Mouse (Mus musculus): ENCODE measurements around the gene Rab6b. TPM values are rescaled to one million over a fixed set of nuclear protein-coding genes. Genes with fewer than 3 reads are reported as not detected.
A peak's percentile ranks its signal among the peaks of the same experiment; 100 is the strongest.

Gene Rab6b
- polyA plus RNA-seq, 1 experiment from 2014 or later = 5.6 TPM

- 31% methylated on average over 18 of the region's 18 CpGs for WGBS
- Histone ChIP-seq H3K4me1 (peaks cover 19% of the 10 kb centered on the region), H3K9me3 (no peaks in the 10 kb centered on the region), H3K9ac (peak overlapping the region; percentile 26; the same call in 1 of the 2 replicates), H3K36me3 (no peaks in the 10 kb centered on the region), H3K4me3 (replicated peaks) (peak overlapping the region; percentile 43), H3K4me2 (peak overlapping the region; percentile 66), H3K27ac (0 out of 2 replicates have a peak overlapping the region, but pooled peaks have one; percentile 26), H3K27me3 (replicated peaks) (peaks cover 40% of the 10 kb centered on the region)
- ATAC-seq (ENCODE audit: insufficient read depth, low FRiP score, low read depth) = no peak
These were observed 2.5 kb upstream of the Rab6b start for GRCm38 (mm10) chr9:103108943-103109670.

GRCm38 (mm10) chr9:103109911-103110310, 1.7 kb upstream of the Rab6b start:
- no peaks in the 10 kb centered on the region for H3K36me3 ChIP-seq
- no peak for ATAC-seq (ENCODE audit: insufficient read depth, low FRiP score, low read depth)
- no peaks in the 10 kb centered on the region for H3K9me3 ChIP-seq
- no peak overlapping the region for H3K9ac ChIP-seq
- peaks cover 47% of the 10 kb centered on the region for H3K27me3 ChIP-seq (replicated peaks)
- H3K4me2 ChIP-seq = no peak overlapping the region
- H3K27ac ChIP-seq = no peak overlapping the region
- WGBS = 64% methylated on average over 2 of the region's 2 CpGs
- no peak overlapping the region for H3K4me3 ChIP-seq (replicated peaks)
- peaks cover 19% of the 10 kb centered on the region for H3K4me1 ChIP-seq

GRCm38 (mm10) chr9:103110727-103111501, 673 bp upstream of the Rab6b start:
- no peaks in the 10 kb centered on the region for H3K9me3 ChIP-seq
- peaks cover 50% of the 10 kb centered on the region for H3K27me3 ChIP-seq (replicated peaks)
- H3K36me3 ChIP-seq = no peaks in the 10 kb centered on the region
- no peak for ATAC-seq (ENCODE audit: insufficient read depth, low FRiP score, low read depth)
- H3K4me3 ChIP-seq (replicated peaks) = peak overlapping the region; percentile 64
- H3K4me1 ChIP-seq = peaks cover 19% of the 10 kb centered on the region
- 17% methylated on average over 18 of the region's 18 CpGs for WGBS
- no peak overlapping the region for H3K27ac ChIP-seq
- peak overlapping the region; percentile 97 for H3K4me2 ChIP-seq
- 0 out of 2 replicates have a peak overlapping the region, but pooled peaks have one; percentile 19 for H3K9ac ChIP-seq

GRCm38 (mm10) chr9:103112471-103113271, 1.1 kb downstream of the Rab6b start:
- Histone ChIP-seq H3K27ac (no peak overlapping the region), H3K4me3 (replicated peaks) (peak overlapping the region; percentile 64), H3K9me3 (no peaks in the 10 kb centered on the region), H3K4me1 (peaks cover 19% of the 10 kb centered on the region), H3K9ac (peak overlapping the region; percentile 19; the same call in 1 of the 2 replicates), H3K27me3 (replicated peaks) (peaks cover 50% of the 10 kb centered on the region), H3K4me2 (peak overlapping the region; percentile 97), H3K36me3 (no peaks in the 10 kb centered on the region)
- 1% methylated on average over 35 of the region's 35 CpGs for WGBS
- ATAC-seq (ENCODE audit: insufficient read depth, low FRiP score, low read depth) = peak; percentile 70

- Histone ChIP-seq H3K27ac (no peak overlapping the region), H3K36me3 (no peaks in the 10 kb centered on the region), H3K4me3 (replicated peaks) (peak overlapping the region; percentile 64; the same call in 1 of the 2 replicates), H3K27me3 (replicated peaks) (peaks cover 50% of the 10 kb centered on the region), H3K4me2 (peak overlapping the region; percentile 97; the same call in 1 of the 2 replicates), H3K9ac (no peak overlapping the region), H3K4me1 (peaks cover 19% of the 10 kb centered on the region), H3K9me3 (no peaks in the 10 kb centered on the region)
- 48% methylated on average over 10 of the region's 11 CpGs for WGBS
- no peak for ATAC-seq (ENCODE audit: insufficient read depth, low FRiP score, low read depth)
These were observed 1.8 kb downstream of the Rab6b start for GRCm38 (mm10) chr9:103113351-103113750.

GRCm38 (mm10) chr9:103114326-103114725, 2.7 kb downstream of the Rab6b start:
- H3K4me3 ChIP-seq (replicated peaks) = no peak overlapping the region
- peaks cover 19% of the 10 kb centered on the region for H3K4me1 ChIP-seq
- H3K27ac ChIP-seq = no peak overlapping the region
- H3K9me3 ChIP-seq = no peaks in the 10 kb centered on the region
- no peak for ATAC-seq (ENCODE audit: insufficient read depth, low FRiP score, low read depth)
- no peak overlapping the region for H3K9ac ChIP-seq
- H3K36me3 ChIP-seq = no peaks in the 10 kb centered on the region
- no peak overlapping the region for H3K4me2 ChIP-seq
- peaks cover 50% of the 10 kb centered on the region for H3K27me3 ChIP-seq (replicated peaks)
- 61% methylated on average over 8 of the region's 8 CpGs for WGBS

GRCm38 (mm10) chr9:103114901-103115300, 3.3 kb downstream of the Rab6b start:
- no peak overlapping the region for H3K27ac ChIP-seq
- H3K9ac ChIP-seq = no peak overlapping the region
- no peaks in the 10 kb centered on the region for H3K9me3 ChIP-seq
- H3K4me3 ChIP-seq (replicated peaks) = no peak overlapping the region
- H3K36me3 ChIP-seq = no peaks in the 10 kb centered on the region
- peaks cover 19% of the 10 kb centered on the region for H3K4me1 ChIP-seq
- peaks cover 48% of the 10 kb centered on the region for H3K27me3 ChIP-seq (replicated peaks)
- whole genome bisulfite sequencing = 86% methylated on average over 13 of the region's 13 CpGs
- no peak overlapping the region for H3K4me2 ChIP-seq
- no peak for ATAC-seq (ENCODE audit: insufficient read depth, low FRiP score, low read depth)

- Histone ChIP-seq H3K36me3 (no peaks in the 10 kb centered on the region), H3K27ac (no peak overlapping the region)
- ATAC-seq (ENCODE audit: insufficient read depth, low FRiP score, low read depth) = no peak
These were observed 5.4 kb downstream of the Rab6b start for GRCm38 (mm10) chr9:103116941-103117340.

GRCm38 (mm10) chr9:103117495-103117894, 5.9 kb downstream of the Rab6b start:
- WGBS = 65% methylated on average over 5 of the region's 5 CpGs
- H3K27me3 ChIP-seq (replicated peaks) = peaks cover 25% of the 10 kb centered on the region
- H3K9ac ChIP-seq = no peak overlapping the region
- H3K4me3 ChIP-seq (replicated peaks) = no peak overlapping the region
- H3K9me3 ChIP-seq = no peaks in the 10 kb centered on the region
- H3K4me2 ChIP-seq = no peak overlapping the region
- H3K4me1 ChIP-seq = peaks cover 5% of the 10 kb centered on the region; the same call in 1 of the 2 replicates
- no peaks in the 10 kb centered on the region for H3K36me3 ChIP-seq
- no peak for ATAC-seq (ENCODE audit: insufficient read depth, low FRiP score, low read depth)
- no peak overlapping the region for H3K27ac ChIP-seq

More at GRCm38 (mm10) chr9:103116941-103117340, 5.4 kb downstream of the Rab6b start:
- 75% methylated on average over 4 of the region's 4 CpGs for WGBS
- Histone ChIP-seq H3K4me2 (no peak overlapping the region), H3K4me3 (replicated peaks) (no peak overlapping the region), H3K9ac (no peak overlapping the region), H3K27me3 (replicated peaks) (peaks cover 31% of the 10 kb centered on the region), H3K4me1 (peaks cover 10% of the 10 kb centered on the region), H3K9me3 (no peaks in the 10 kb centered on the region)

- H3K4me1 ChIP-seq = 0 out of 2 replicates have a peak, but pooled peaks cover 1% of the 10 kb centered on the region
- H3K4me3 ChIP-seq (replicated peaks) = no peak overlapping the region
- 85% methylated on average over 8 of the region's 8 CpGs for WGBS
- ATAC-seq (ENCODE audit: insufficient read depth, low FRiP score, low read depth) = no peak
- H3K9ac ChIP-seq = no peak overlapping the region
- no peaks in the 10 kb centered on the region for H3K36me3 ChIP-seq
- H3K9me3 ChIP-seq = no peaks in the 10 kb centered on the region
- peaks cover 21% of the 10 kb centered on the region for H3K27me3 ChIP-seq (replicated peaks)
- H3K27ac ChIP-seq = no peak overlapping the region
- H3K4me2 ChIP-seq = no peak overlapping the region
These were observed 6.4 kb downstream of the Rab6b start for GRCm38 (mm10) chr9:103117951-103118350.

GRCm38 (mm10) chr9:103118651-103119275, 7.2 kb downstream of the Rab6b start:
- H3K9me3 ChIP-seq = no peaks in the 10 kb centered on the region
- H3K36me3 ChIP-seq = no peaks in the 10 kb centered on the region
- no peak overlapping the region for H3K4me2 ChIP-seq
- H3K4me3 ChIP-seq (replicated peaks) = no peak overlapping the region
- no peak for ATAC-seq (ENCODE audit: insufficient read depth, low FRiP score, low read depth)
- H3K4me1 ChIP-seq = no peaks in the 10 kb centered on the region
- H3K27me3 ChIP-seq (replicated peaks) = peaks cover 13% of the 10 kb centered on the region
- no peak overlapping the region for H3K9ac ChIP-seq
- WGBS = 83% methylated on average over 5 of the region's 5 CpGs
- H3K27ac ChIP-seq = no peak overlapping the region

Measured in stomach, embryonic 15.5 days (tissue).